Mouse (Mus musculus) layer of hippocampus, adult 9-10 months (tissue): ENCODE measurements around the gene Jam3.
A peak's percentile ranks its signal among the peaks of the same experiment; 100 is the strongest.

ENCODE experiments used
- DNase-seq: peaks from one replicate; pipeline ENCODE4 v3.0.0; 2022; ENCODE audit warnings: low spot score

Jam3 gene

DNA sequence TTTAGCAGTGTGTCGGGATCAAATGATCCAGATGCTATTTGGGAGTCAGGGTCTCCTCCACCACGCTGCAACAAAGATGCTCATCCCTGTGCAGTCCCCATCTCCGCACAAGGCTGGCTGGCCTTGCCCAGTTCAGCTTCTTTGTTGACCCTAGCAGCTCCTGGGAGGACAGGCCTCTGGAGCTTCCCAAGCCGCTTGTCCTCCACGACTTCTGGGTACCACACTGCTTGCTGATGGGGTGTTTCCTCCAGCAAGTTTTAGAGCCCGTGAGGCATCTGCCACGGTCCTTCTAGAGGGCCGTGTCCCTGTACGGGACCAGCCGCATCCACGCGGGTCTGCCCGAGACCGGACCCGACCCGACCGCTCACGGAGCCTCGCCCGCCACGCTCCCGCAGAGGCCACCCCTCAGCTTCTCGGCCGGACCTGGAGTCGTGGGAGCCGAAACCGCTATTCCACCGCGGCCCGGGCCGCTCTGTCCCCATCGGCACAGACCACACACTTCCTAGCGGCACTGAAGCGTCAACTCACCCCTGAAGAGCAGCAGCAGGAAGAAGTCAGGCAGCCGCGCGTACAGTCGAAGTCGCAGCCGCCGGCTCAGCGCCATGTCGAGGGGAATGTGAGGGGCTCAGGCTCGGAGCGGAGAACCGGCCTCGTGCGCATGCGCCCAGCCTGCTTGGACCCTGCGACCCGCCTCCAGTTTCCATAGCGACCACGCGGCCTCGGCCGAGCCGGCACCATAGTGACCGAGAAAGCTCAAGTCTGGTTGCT is at the start of gene Jam3:
TSS of gene Jam3 (minus strand) at position 659 of the 768 bp plus-strand sequence.
- peak; percentile 82 for DNase-seq

GRCm38 (mm10) chr9:27204201-27204600 is 49.0 kb upstream of the Jam3 start:
- no peak for DNase-seq

DNA sequence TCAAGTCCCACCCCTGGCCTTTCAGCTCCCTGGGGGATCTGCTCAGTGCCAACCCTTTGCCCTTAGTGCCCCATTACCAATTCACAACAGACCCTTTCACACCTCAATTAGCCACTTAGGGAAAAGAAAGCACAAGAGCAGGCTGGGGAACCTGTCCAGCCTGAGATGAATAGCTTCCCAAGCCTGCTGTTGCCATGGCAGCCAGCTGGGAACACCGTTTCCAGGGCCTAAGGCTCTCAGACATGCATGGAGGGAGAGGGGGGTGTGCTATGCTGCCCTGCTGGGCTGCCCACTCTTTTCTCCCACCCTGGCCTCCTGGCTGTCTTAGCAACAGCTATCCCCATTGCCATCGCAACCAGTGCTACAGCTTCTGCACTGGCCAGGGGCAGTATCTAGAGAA is 47.9 kb upstream of the Jam3 start:
- no peak for DNase-seq

DNA sequence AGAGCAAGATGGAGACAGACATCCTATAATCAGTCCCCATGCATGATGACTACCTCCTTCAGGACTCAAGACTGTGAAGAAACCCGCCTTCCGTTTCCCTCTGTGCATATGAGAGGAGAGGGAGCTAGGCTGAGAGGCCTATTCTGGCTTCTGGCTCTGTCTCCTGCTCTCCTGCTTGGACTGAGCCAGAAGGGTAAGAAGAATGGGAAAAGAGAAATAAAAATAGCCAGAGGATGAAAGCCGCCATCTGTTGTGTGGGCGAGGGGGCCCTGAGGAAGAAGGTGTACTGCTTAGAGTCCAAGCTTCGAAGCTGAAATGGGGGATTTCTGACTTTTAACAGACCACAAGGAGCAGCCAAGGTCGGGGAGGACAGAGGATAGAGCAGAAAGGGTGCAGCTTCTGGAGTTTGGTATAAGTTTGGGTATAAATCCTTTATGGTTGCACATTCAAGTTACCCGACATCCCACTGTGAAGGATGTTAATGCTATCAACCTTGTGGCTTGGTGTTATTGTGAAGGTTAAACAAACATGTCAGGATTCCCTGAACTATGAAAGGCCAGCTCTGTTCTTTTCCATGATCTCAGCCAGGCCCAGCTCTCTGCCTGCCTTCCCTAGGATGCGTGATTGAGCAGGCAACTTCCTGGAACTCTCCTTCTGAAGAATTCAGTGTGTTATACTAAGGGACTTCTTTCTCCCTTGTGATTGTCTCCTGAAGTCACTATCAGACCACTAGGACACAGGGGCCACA is 46.4 kb upstream of the Jam3 start:
- DNase-seq = no peak

GRCm38 (mm10) chr9:27193592-27194080 is 38.4 kb upstream of the Jam3 start:
- DNase-seq = peak; percentile 50

DNA sequence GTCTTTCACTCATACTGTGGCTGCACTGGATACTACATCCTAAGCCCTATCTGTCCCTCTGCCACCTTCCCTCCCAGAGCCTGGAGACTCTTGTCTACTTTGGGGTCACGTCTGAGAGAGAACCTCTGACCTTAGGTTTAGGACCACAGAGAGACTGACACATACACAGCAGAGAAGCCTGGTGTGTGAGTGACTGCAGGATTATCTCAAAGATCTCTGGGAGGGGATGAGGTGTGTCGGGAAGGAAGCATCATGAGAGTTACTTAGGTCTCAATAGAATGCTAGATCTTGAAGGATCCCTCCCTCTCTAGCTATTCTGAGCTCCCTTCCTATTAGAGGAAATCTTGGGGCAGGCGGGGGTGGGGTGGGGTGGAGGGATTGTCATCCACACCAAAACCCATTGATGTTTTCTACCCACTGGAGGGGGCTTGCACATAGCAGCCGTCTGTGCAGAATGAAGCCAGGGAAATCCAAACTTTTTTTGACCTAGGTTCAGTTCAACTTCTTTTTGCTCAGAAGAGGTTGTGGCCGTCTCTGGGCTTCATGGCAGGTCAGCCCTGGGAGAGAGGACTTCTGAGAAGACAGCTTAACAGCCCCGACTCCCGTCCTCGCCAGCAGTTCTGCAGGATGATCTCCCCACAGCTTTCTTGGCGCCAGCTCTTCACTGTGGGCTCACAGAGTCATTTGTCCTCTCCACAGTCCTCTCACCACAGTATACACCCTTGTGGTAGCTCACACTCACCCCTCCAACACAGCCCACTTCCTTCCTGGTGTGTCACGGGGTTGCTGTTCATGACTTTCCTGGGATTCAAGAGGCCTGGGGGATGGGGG is 37.8 kb upstream of the Jam3 start:
- no peak for DNase-seq

GRCm38 (mm10) chr9:27192001-27192760 is 37.0 kb upstream of the Jam3 start:
- peak; percentile 77 for DNase-seq

DNA sequence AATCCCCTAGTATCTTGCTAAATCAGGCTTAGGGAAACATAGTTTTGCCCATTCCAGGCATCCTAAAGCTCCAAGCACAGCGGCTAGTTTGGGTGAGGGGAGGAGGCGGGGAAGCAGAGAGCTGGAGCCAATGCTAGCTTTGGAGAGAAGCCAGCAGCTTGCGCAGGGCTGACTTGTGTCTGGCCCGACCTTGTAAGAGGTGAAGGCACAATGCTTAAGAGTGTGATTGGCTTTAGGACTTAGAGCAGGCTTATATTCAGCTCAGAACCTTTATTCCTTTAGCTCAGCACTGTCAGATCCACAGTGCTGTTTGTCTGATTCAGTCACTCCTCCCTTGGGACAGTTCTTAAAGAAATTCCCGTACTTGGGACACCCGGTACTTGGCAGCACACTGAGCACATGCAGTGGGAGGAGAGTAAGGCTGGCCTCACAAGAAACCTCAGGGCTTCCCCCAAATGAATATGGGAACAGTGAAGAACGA is 36.3 kb upstream of the Jam3 start:
- DNase-seq = no peak

DNA sequence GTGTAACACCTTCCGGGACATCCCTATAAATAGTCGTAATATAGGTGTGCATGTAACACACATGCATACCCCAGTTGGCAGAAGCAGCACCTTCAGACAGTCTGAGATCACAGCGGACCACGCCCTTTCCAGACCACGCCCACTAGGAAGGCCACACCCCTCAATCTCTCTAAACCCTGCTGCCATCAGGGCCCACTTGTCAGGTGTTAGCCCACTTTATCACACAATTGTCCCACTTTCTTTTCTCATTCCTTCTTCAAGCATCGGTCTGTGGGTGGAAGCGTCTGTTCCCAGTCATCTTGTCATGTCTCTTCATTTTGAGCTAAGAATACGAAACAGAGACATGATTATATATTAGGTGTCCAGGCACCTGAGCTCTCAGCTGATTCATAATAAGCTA is 35.2 kb upstream of the Jam3 start:
- DNase-seq = no peak

GRCm38 (mm10) chr9:27189306-27189705 is 34.1 kb upstream of the Jam3 start:
- no peak for DNase-seq

GRCm38 (mm10) chr9:27188677-27189241 is 33.5 kb upstream of the Jam3 start:
- no peak for DNase-seq

DNA sequence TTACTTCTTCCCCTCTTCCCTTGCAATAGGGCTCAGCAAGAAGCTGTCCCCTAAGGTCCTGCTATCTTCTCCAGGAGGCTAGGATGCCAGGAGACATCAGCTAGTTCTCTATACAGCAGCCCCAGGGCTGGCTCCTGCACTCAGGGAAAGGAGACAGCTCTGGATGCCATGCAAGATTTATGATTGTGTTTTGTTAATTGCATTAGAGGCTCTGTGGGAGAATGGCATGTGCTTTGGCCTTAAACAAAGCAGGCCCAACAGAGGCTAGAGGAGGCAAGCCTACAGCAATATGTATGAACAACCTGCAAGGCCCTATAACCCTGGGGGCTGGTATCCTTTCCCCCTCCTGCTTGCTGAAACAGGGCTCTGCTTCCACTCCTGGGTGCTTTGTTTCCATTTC is 30.6 kb upstream of the Jam3 start:
- no peak for DNase-seq

- no peak for DNase-seq
These were observed 26.9 kb upstream of the Jam3 start for GRCm38 (mm10) chr9:27182087-27182486.

- DNase-seq = no peak
These were observed 25.3 kb upstream of the Jam3 start for GRCm38 (mm10) chr9:27180492-27180891.

DNA sequence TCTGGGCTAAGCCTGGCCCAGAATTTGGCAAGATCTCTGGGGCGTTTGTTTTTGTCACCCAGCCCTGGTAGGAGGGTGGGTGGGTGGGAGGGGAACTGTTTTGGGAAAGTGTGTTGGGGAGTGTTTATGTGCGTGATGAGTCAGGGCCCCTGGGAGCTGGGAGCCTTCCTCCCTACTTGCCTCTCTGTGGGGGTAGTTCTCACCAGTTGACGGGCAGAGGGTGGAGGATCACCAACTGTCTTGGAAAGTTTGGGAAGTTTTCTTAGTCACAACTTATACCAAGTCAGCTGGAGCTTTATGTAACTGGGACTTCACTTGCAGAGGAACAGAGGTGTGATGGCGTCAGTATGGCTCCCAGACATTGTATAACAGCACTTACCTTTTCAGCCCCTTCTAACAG is 23.7 kb upstream of the Jam3 start:
- DNase-seq = no peak

GRCm38 (mm10) chr9:27176154-27176553 is 20.9 kb upstream of the Jam3 start:
- peak; percentile 76 for DNase-seq

GRCm38 (mm10) chr9:27175682-27176081 is 20.5 kb upstream of the Jam3 start:
- DNase-seq = no peak

GRCm38 (mm10) chr9:27175241-27175640 is 20.0 kb upstream of the Jam3 start:
- no peak for DNase-seq

DNA sequence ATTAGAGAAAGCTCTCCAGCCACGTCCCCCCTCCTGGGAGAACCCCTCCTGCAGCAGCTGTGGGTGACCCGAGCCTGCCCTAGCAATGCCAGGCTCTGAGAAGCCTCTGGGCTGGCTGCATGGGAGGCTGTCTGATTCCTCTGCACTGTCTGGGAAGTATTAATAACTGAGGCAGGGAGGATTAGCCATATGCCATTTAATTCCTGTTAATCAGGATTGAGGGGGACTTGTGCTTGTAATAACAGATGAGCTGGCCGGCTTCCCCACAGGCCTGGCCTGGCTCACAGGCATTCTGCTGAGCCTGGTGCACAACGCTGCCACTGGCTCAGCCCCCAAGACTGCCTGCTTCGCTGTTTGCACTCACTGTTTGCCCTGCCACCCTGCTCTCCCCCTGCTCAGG is 18.9 kb upstream of the Jam3 start:
- DNase-seq = no peak

GRCm38 (mm10) chr9:27173646-27174045 is 18.4 kb upstream of the Jam3 start:
- DNase-seq = no peak

GRCm38 (mm10) chr9:27172839-27173238 is 17.6 kb upstream of the Jam3 start:
- DNase-seq = no peak
